Mouse (Mus musculus) lung, postnatal 25 days (tissue): Measurements from ENCODE around the gene Hvcn1.

Experiments used
- DNase-seq: peaks from one replicate; pipeline ENCODE4 v3.0.0; 2022; ENCODE audit warnings: low spot score

Gene Hvcn1

GRCm38 (mm10) chr5:122267899-122268298, 61.3 kb downstream of the Hvcn1 start:
- peak; percentile 84 for DNase-seq

- peak; percentile 64 for DNase-seq
These were observed 62.4 kb downstream of the Hvcn1 start for GRCm38 (mm10) chr5:122268858-122269604.

GRCm38 (mm10) chr5:122272821-122273220, 66.2 kb downstream of the Hvcn1 start:
- no peak for DNase-seq

- peak; percentile 86 for DNase-seq
These were observed 68.2 kb downstream of the Hvcn1 start for GRCm38 (mm10) chr5:122274785-122275184.

- no peak for DNase-seq
These were observed 72.3 kb downstream of the Hvcn1 start for GRCm38 (mm10) chr5:122278946-122279345.

- peak; percentile 72 for DNase-seq
These were observed 73.3 kb downstream of the Hvcn1 start for GRCm38 (mm10) chr5:122279799-122280421.

GRCm38 (mm10) chr5:122280422-122280826, 73.8 kb downstream of the Hvcn1 start:
- DNase-seq, result peak; percentile 69

- DNase-seq, result peak; percentile 57
These were observed 74.3 kb downstream of the Hvcn1 start for GRCm38 (mm10) chr5:122280827-122281462.

GRCm38 (mm10) chr5:122283828-122284182, 77.2 kb downstream of the Hvcn1 start:
- DNase-seq, result no peak

GRCm38 (mm10) chr5:122284183-122285028, 77.8 kb downstream of the Hvcn1 start, which contains the start of gene Pptc7:
Pptc7 (plus strand) TSS chr5:122284365.
- peak; percentile 92 for DNase-seq

- DNase-seq, result peak; percentile 56
These were observed 78.6 kb downstream of the Hvcn1 start for GRCm38 (mm10) chr5:122285029-122285766.

GRCm38 (mm10) chr5:122285767-122286150, 79.2 kb downstream of the Hvcn1 start:
- no peak for DNase-seq

GRCm38 (mm10) chr5:122286191-122286590, 79.6 kb downstream of the Hvcn1 start:
- DNase-seq, result no peak

GRCm38 (mm10) chr5:122287026-122287425, 80.4 kb downstream of the Hvcn1 start:
- no peak for DNase-seq

GRCm38 (mm10) chr5:122288147-122288811, 81.7 kb downstream of the Hvcn1 start:
- peak; percentile 36 for DNase-seq

GRCm38 (mm10) chr5:122291149-122291548, 84.5 kb downstream of the Hvcn1 start:
- DNase-seq, result no peak
